Mouse (Mus musculus): ENCODE results near the gene Rock2.

GRCm38 (mm10) chr12:17015711-17016110 lies 121.0 kb downstream of the Rock2 start:
- TF ChIP-seq ZNF384 (IDR thresholded peaks at IDR 0.05; ENCODE audit: low read depth, low read length) (no peak), ZC3H11A (IDR thresholded peaks at IDR 0.05; ENCODE audit: borderline replicate concordance, low read depth, low read length) (no peak), HCFC1 (IDR thresholded peaks at IDR 0.05; ENCODE audit: borderline replicate concordance, insufficient read depth, low read length) (no peak), MAFK (IDR thresholded peaks at IDR 0.05; ENCODE audit: insufficient read depth, low read depth, low read length) (no peak)

All from ES-E14 (cell line).